Mouse (Mus musculus) c-Kit-positive CD71-positive TER-119-negative erythroid progenitor cells, embryonic 14.5 days (primary cell): ENCODE results near the gene Tom1l2.

Experiments
- DNase-seq: peaks from one replicate; pipeline ENCODE4 v3.0.0-alpha.2; 2013; ENCODE audit warnings: low read depth

The Tom1l2 gene

GRCm38 (mm10) chr11:60305611-60306010, 47.1 kb downstream of the Tom1l2 start:
- no peak for DNase-seq

DNA sequence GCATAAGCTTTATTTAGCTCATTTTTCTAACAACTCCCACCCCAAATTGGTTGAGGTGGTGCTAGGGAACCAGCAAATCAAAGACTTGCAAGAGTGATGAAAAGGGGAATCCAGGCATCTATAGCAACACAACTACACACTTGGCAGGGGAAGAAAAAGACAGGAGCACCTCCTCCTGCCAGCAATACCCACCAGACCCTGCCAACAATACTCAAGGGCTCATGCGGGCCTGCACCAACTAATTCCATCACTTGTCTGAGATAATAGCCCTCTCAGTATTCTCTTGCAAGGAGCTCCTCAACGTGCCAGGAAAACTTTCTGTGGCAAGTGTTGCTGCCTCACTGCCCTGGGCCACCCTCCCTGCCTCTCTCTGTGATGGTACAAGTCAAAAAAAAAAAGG, 49.2 kb downstream of the Tom1l2 start:
- no peak for DNase-seq

GRCm38 (mm10) chr11:60302354-60303083, 50.2 kb downstream of the Tom1l2 start:
- no peak for DNase-seq

GRCm38 (mm10) chr11:60301588-60302208, 51.0 kb downstream of the Tom1l2 start:
- DNase-seq = no peak

DNA sequence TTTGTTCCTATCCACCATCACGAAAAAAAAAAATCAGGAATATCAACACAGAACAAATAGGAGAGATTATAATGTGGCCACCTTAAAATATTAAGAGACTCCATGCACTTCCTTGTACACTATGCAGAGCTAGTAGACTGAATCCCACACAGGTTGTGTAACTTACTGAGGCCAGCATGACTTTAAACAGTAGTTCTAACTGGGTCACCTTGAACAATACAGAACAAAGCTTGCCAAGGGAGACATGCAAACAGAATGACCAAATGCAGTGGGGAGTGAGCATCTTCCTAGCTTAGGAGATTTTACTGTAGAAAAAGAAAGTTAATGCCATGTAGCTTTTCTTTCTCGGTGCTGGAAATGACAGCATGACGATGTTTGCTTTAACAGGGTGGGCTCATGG, 52.4 kb downstream of the Tom1l2 start:
- DNase-seq = no peak

- DNase-seq = no peak
Measured at GRCm38 (mm10) chr11:60297772-60298171, 54.9 kb downstream of the Tom1l2 start.

DNA sequence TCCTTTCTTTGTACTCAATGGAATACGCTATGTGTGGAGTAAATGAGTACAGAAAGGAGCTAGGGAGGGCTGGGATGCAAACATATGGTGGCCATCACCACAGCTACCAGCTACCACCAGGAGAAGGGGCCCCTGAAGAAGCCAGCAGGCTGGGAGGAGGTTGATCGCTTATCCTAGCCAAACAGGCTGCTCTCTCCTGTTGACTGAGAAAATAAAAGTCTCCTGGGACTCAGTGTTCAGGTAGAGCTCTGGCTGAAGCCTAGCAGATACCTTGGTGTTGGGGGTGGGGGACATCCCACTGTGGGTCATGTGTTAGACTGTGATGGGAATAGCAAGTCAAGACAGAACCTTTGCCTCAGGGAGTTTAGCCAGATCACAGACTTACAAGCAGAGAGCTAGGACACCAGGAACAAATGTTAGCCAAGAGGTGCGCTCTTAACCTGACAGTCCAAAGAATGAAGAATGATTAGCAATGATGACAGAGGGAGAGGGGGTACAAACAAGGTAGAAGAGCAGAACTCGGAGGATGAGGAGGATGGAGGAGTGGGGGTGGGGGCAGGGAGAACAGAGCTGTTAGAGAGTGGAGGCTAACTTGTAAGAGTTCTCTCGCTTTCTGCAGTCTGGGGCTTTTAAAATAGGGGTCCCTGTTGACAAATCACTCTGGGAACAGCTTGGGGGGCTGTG, 57.9 kb downstream of the Tom1l2 start:
- peak; percentile 75 for DNase-seq

DNA sequence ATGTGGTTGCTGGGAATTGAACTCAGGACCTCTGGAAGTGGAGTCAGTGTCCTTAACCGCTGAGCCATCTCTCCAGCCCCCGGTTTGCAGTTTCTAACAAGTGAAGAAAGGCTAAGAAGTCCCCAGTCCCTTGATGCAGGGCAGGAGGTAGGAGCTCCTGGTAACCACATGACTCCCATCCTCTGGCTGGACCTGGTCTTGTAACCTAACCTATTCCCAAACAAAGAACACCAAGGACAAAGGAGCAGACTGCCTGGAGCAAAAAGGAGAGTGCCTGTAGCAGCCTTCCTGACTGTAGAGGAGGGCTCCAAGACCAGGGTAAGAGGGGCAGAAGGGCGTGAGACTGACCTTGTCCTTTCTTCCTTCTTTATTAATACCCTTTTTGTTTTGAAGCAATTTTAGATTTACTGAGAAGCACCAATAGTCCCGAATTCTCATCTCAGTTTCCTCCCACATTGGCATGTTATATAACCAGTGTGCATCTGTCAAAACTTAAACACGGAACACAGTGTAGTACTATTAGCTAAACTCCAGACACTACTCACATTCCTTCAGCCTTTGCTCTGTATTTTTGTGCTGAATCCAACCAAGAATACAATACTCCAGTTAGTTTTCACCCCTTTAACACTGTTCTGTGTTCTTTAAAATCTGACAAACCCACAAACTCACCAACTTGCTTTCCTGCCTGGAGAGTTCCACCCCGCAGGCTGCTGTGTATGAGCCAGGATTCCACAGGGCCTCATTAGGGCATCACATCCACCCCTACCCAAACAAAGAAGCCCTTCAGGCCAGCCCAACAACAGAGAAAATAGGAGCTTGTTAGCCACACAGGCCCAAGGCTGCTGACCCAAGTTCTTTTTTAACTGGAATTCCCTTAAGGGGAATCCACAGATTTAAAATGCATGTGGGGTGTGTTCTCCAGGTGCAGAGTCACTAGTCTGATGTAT, 58.7 kb downstream of the Tom1l2 start:
- no peak for DNase-seq

GRCm38 (mm10) chr11:60292718-60293117, 60.0 kb downstream of the Tom1l2 start:
- peak; percentile 62 for DNase-seq

GRCm38 (mm10) chr11:60288980-60289379, 63.7 kb downstream of the Tom1l2 start:
- DNase-seq = no peak

- no peak for DNase-seq
Measured at GRCm38 (mm10) chr11:60286311-60286710, 66.4 kb downstream of the Tom1l2 start.

DNA sequence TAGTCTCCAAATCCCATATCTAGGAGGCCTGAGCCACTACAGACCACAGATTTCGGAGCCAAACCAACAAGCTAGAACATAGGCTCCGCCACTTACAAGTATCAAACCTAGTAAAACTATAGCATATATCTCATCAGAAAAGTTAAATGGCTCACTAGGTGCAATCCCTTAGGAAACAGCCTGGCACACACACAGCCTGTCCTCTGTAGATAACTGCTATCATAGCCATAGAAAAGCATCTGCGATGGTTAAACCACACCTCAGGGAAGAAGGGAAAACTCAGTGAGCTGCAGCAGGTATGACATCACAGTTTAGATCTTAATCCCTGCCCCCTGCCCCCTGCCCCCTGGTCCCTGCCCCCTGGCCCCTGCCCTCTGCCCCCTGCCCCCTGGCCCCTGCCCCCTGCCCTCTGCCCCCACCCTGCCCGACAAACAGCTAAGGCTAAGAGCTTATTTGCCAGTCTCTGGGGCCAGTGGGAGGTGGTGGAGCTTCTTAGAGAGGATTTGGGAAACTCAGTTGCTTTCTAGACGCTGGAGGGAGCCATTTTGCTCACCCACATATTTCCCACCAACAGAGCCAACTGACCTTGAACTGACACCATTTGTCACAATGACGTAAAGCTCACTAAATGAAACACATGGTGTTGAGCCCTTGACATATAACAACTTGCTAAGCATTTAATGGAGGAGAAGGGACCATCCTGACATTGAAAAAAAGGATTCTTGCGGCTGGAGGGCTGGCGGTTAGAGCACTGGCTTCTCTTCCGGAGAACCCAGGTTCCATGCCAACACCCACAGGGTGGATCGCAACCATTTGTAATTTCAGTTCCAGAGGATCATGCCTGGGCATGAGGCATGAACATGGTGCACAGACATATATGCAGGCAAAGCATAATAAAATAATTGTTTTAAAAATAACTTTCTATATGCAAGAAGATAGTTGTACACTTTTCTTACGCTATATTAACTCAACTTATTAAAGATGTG, 72.0 kb downstream of the Tom1l2 start:
- DNase-seq = peak; percentile 62

- DNase-seq = no peak
Measured at GRCm38 (mm10) chr11:60279483-60279882, 73.2 kb downstream of the Tom1l2 start.

DNA sequence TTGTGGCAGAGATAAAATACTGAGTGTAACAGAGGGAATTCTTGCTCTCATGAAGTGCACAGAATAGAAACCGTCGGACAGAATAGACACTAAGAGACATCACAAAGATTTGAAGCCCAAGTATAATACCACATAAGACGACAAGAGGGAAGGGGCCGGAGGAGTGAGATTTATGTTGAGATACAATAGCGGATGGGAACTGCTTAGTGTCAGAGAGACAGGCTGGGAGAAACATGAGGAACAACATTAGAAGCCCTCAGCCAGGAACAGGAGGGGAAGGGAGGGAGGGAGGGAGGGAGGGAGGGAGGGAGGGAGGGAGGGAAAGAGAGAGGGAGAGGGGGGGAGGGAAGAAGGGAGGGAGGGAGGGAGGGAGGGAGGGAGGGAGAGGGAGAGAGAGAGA, 74.9 kb downstream of the Tom1l2 start:
- no peak for DNase-seq

DNA sequence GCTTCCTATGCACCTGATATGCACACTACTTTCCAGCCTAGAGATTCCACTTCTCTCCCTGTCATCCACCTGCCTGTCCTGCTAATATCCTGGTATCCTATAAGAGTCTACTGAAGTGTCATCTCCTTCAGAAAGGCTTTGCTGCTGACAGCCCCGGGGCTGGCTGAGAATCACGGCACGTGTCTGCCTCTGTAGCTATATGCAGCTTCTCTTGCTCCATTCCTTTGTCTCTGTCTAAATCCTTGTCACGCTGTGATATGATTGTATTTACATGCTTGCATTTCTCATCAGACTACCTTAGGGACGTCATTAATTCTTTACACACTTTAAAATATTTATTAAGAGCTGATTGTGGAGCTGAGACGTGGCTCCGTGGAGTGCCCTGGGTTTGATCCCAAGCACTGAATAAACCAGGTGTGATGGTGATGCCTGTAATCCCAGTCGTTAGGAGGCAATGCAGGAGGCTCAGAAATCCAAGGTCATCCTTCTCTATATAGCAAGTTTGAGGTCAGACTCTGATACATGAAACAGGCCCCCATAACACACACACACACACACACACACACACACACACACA, 75.5 kb downstream of the Tom1l2 start:
- DNase-seq = no peak

GRCm38 (mm10) chr11:60276408-60277093, 76.2 kb downstream of the Tom1l2 start:
- no peak for DNase-seq

DNA sequence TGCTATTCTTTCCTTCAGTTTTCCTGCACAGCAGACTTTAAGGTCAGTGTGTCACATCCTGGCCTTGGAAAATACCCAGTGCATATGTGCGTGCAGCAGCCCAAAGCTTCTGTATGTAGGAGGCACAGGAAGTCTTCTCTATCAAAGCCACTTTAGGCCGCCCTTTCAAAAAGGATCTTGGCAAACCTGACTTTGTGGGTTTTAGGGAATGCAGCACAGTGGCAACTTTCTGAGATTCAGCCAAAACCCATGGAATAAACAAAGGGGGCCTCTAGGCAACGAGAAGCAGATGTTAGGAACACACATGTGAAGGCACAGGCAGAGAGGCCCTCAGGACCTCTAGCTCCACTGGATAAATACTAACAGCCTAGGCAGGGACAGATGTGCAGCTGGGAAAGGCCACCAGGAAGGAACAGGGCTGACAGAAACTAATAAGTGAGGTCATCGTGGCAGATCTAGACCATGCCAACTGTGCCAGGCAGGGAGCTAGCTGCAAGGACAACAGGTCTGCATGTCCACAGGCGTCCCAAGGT, 79.4 kb downstream of the Tom1l2 start:
- DNase-seq = no peak

GRCm38 (mm10) chr11:60268563-60268962, 84.1 kb downstream of the Tom1l2 start:
- DNase-seq = no peak

GRCm38 (mm10) chr11:60265271-60265985, 87.3 kb downstream of the Tom1l2 start:
- DNase-seq = no peak
